Mouse (Mus musculus) heart, embryonic 10.5 days (tissue): ENCODE results near the gene Phldb2. TPM values are rescaled to one million over a fixed set of nuclear protein-coding genes. Genes with fewer than 3 reads are reported as not detected.

Experiments
- DNase-seq: peaks from one replicate; pipeline ENCODE4 v3.0.0-alpha.2; 2017; ENCODE audit warnings: low spot score
- H3K27ac ChIP-seq: fragments of 300-500 bp; sonication (generic); 2 replicates; pipeline ENCODE4 v1.5.1; 2016; ENCODE audit warnings: mild to moderate bottlenecking
- H3K27me3 ChIP-seq: fragments of 300-500 bp; sonication (generic); 2 replicates; pipeline ENCODE4 v1.6.1; 2016; ENCODE audit warnings: mild to moderate bottlenecking; ENCODE audit not compliant: poor library complexity, insufficient read depth, severe bottlenecking
- H3K36me3 ChIP-seq: fragments of 300-500 bp; sonication (generic); 2 replicates; pipeline ENCODE4 v1.6.1; 2016; ENCODE audit warnings: mild to moderate bottlenecking, moderate library complexity
- H3K4me1 ChIP-seq: fragments of 300-500 bp; sonication (generic); 2 replicates; pipeline ENCODE4 v1.6.1; 2016; ENCODE audit warnings: mild to moderate bottlenecking
- H3K4me3 ChIP-seq: fragments of 300-500 bp; sonication (generic); 2 replicates; pipeline ENCODE4 v1.5.1; 2016; ENCODE audit warnings: mild to moderate bottlenecking, moderate library complexity
- H3K9me3 ChIP-seq: fragments of 300-500 bp; sonication (generic); 2 replicates; pipeline ENCODE4 v1.6.1; 2016; ENCODE audit warnings: mild to moderate bottlenecking, moderate library complexity
- WGBS: fragments of 180-500 bp; shearing (Covaris S2); methylation state at CpG from one replicate; pipeline ENCODE4 v1.1.7; 2016; 5-methylcytosine and 5-hydroxymethylcytosine counted together
- polyA plus RNA-seq: library from polyadenylated mRNA; unstranded; fragments of >200 nt; fragmentation: Nextera tagmentation; extraction: Ambion mirVana; gene quantifications from 2 replicates; pipeline ENCODE4 v1.2.1, GENCODE M21; 2016

Gene Phldb2
- polyA plus RNA-seq, 1 experiment from 2014 or later = 45.8 TPM

DNA sequence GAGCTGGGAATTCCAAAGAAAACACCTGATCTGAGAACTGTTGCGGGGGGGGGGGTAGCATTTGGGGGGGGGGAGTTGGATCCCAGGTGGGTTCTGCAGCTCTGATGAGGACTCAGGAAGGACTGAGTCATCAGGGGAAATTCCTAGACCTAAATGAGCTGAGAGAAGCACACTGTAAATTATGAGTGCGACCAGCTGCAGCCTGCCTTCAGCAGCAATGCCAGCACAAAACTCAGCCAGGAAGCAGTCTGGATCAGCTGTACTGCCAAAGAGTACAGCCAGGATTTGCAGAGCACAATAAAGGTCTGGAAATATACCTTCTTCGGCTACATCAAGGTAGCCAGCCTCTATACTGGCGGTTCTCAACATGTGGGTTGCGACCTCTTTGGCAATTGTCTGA, 76.2 kb downstream of the Phldb2 start:
- H3K9me3 ChIP-seq = no peaks in the 10 kb centered on the region
- H3K27ac ChIP-seq = 0 out of 2 replicates have a peak overlapping the region, but pooled peaks have one; percentile 6
- no peak overlapping the region for H3K4me3 ChIP-seq
- no peak for DNase-seq
- 77% methylated on average over 5 of the region's 5 CpGs for WGBS
- H3K4me1 ChIP-seq = peaks cover 14% of the 10 kb centered on the region
- H3K27me3 ChIP-seq = no peaks in the 10 kb centered on the region
- H3K36me3 ChIP-seq = no peaks in the 10 kb centered on the region

DNA sequence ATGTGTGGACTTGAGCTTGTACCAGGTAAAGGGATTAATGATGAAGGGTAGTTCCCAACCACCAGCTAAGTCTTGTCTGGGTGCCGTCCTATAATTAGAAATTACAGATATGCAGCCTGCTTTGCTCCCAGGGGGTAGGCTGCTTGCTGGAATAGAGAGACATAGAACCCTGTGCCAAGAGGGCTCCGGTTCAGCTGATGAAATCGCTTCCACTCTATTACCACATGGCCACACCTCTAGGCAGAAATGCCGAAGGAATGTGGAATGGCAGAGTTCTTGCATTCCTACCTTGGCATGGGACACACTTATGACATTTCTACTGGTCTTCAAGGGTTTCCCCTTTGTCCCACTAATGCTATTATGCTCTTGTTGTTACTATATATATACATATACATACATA, 80.0 kb downstream of the Phldb2 start:
- H3K27me3 ChIP-seq = no peaks in the 10 kb centered on the region
- H3K36me3 ChIP-seq = no peaks in the 10 kb centered on the region
- peaks cover 10% of the 10 kb centered on the region for H3K4me1 ChIP-seq
- DNase-seq = no peak
- no peak overlapping the region for H3K4me3 ChIP-seq
- WGBS = 51% methylated on average over 4 of the region's 4 CpGs
- H3K27ac ChIP-seq = peak overlapping the region; percentile 16; the same call in 1 of the 2 replicates
- H3K9me3 ChIP-seq = no peaks in the 10 kb centered on the region

- Histone ChIP-seq H3K27me3 (no peaks in the 10 kb centered on the region), H3K27ac (peak overlapping the region; percentile 49; the same call in 1 of the 2 replicates), H3K9me3 (no peaks in the 10 kb centered on the region), H3K4me1 (peaks cover 10% of the 10 kb centered on the region), H3K4me3 (no peak overlapping the region), H3K36me3 (no peaks in the 10 kb centered on the region)
- 50% methylated on average over 10 of the region's 10 CpGs for WGBS
- no peak for DNase-seq
Observed at GRCm38 (mm10) chr16:45871286-45871976, 82.0 kb downstream of the Phldb2 start.

DNA sequence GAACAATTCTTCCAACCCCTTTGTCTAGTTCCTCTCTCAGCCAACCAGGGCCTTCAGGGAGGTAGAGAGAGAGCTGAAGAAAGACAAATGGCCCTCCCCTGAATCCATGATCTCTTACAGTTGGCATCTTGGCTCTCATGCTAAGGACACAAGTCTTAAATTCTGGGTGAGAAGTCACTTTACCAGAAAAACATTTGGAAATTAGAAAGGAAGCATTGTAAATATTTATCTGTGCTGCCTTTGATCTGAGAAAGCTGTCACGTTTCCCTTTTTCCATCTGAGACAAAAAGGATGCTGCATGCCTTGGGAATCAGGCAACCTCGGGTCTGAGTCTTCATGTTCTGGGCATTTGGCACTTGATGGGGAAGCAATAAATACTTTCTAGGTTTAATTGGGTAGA, 82.7 kb downstream of the Phldb2 start:
- H3K4me1 ChIP-seq = peaks cover 10% of the 10 kb centered on the region
- H3K36me3 ChIP-seq = no peaks in the 10 kb centered on the region
- no peak overlapping the region for H3K27ac ChIP-seq
- H3K27me3 ChIP-seq = no peaks in the 10 kb centered on the region
- no peak for DNase-seq
- whole genome bisulfite sequencing = 47% methylated on average over 2 of the region's 2 CpGs
- no peak overlapping the region for H3K4me3 ChIP-seq
- no peaks in the 10 kb centered on the region for H3K9me3 ChIP-seq

DNA sequence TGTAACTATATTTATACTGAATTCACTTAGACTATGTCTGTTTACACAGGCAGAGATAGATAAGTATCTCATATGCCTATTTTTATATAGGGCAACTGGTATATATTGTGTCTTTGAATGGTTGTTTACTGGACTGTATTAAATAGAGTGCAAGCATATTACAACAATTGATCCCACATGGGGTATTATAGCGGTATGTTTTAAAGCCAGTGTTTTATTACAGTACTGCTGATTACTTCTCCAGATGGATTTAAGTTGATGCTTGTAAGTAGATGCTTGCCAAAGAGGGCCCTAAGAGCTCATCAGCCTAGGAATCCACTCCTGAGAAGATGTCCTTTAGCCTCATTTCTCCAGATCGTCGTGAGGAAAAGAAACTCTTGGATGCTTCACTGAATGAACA, 84.4 kb downstream of the Phldb2 start:
- WGBS = 79% methylated on average over 3 of the region's 3 CpGs
- Histone ChIP-seq H3K4me1 (peaks cover 10% of the 10 kb centered on the region), H3K27ac (no peak overlapping the region), H3K27me3 (no peaks in the 10 kb centered on the region), H3K9me3 (no peaks in the 10 kb centered on the region), H3K4me3 (no peak overlapping the region), H3K36me3 (no peaks in the 10 kb centered on the region)
- no peak for DNase-seq

GRCm38 (mm10) chr16:45857277-45857863, 96.0 kb downstream of the Phldb2 start:
- no peaks in the 10 kb centered on the region for H3K27me3 ChIP-seq
- no peaks in the 10 kb centered on the region for H3K9me3 ChIP-seq
- H3K4me3 ChIP-seq = no peak overlapping the region
- no peak overlapping the region for H3K27ac ChIP-seq
- H3K36me3 ChIP-seq = no peaks in the 10 kb centered on the region
- DNase-seq = no peak
- H3K4me1 ChIP-seq = no peaks in the 10 kb centered on the region
- WGBS = 81% methylated on average over 5 of the region's 5 CpGs

- Histone ChIP-seq H3K4me3 (no peak overlapping the region), H3K9me3 (no peaks in the 10 kb centered on the region), H3K27ac (no peak overlapping the region), H3K36me3 (no peaks in the 10 kb centered on the region), H3K4me1 (no peaks in the 10 kb centered on the region), H3K27me3 (no peaks in the 10 kb centered on the region)
- 89% methylated on average over 10 of the region's 10 CpGs for WGBS
- no peak for DNase-seq
Observed at GRCm38 (mm10) chr16:45854499-45854898, 98.9 kb downstream of the Phldb2 start.

- no peak overlapping the region for H3K4me3 ChIP-seq
- 34% methylated on average over 4 of the region's 4 CpGs for WGBS
Observed at GRCm38 (mm10) chr16:45849045-45849444, 104.4 kb downstream of the Phldb2 start.

GRCm38 (mm10) chr16:45844875-45845274, 108.5 kb downstream of the Phldb2 start:
- DNase-seq = no peak
- WGBS = 15% methylated on average over 10 of the region's 10 CpGs

More at GRCm38 (mm10) chr16:45849045-45849444, 104.4 kb downstream of the Phldb2 start:
- DNase-seq = no peak
- no peaks in the 10 kb centered on the region for H3K9me3 ChIP-seq
- no peaks in the 10 kb centered on the region for H3K27me3 ChIP-seq
- no peaks in the 10 kb centered on the region for H3K36me3 ChIP-seq
- no peaks in the 10 kb centered on the region; the same call in 1 of the 2 replicates for H3K4me1 ChIP-seq
- no peak overlapping the region for H3K27ac ChIP-seq

GRCm38 (mm10) chr16:45844049-45844780, 109.2 kb downstream of the Phldb2 start:
- H3K27me3 ChIP-seq = no peaks in the 10 kb centered on the region
- DNase-seq = peak; percentile 88

More at GRCm38 (mm10) chr16:45844875-45845274, 108.5 kb downstream of the Phldb2 start:
- H3K27ac ChIP-seq = peak overlapping the region; percentile 93; the same call in 1 of the 2 replicates
- no peaks in the 10 kb centered on the region for H3K9me3 ChIP-seq
- H3K4me3 ChIP-seq = peak overlapping the region; percentile 74
- H3K27me3 ChIP-seq = no peaks in the 10 kb centered on the region
- H3K36me3 ChIP-seq = no peaks in the 10 kb centered on the region
- peaks cover 17% of the 10 kb centered on the region for H3K4me1 ChIP-seq

GRCm38 (mm10) chr16:45843351-45843891, 110.0 kb downstream of the Phldb2 start:
- no peaks in the 10 kb centered on the region for H3K36me3 ChIP-seq
- H3K27ac ChIP-seq = peak overlapping the region; percentile 93
- peaks cover 28% of the 10 kb centered on the region for H3K4me1 ChIP-seq
- peak overlapping the region; percentile 74 for H3K4me3 ChIP-seq
- H3K27me3 ChIP-seq = no peaks in the 10 kb centered on the region
- DNase-seq = peak; percentile 76
- under 1% methylated on average over 16 of the region's 16 CpGs for WGBS
- no peaks in the 10 kb centered on the region for H3K9me3 ChIP-seq

More at GRCm38 (mm10) chr16:45844049-45844780, 109.2 kb downstream of the Phldb2 start:
- H3K27ac ChIP-seq = peak overlapping the region; percentile 93
- no peaks in the 10 kb centered on the region for H3K9me3 ChIP-seq
- under 1% methylated on average over 45 of the region's 45 CpGs for WGBS
- H3K36me3 ChIP-seq = no peaks in the 10 kb centered on the region
- peak overlapping the region; percentile 74 for H3K4me3 ChIP-seq
- peaks cover 20% of the 10 kb centered on the region for H3K4me1 ChIP-seq

DNA sequence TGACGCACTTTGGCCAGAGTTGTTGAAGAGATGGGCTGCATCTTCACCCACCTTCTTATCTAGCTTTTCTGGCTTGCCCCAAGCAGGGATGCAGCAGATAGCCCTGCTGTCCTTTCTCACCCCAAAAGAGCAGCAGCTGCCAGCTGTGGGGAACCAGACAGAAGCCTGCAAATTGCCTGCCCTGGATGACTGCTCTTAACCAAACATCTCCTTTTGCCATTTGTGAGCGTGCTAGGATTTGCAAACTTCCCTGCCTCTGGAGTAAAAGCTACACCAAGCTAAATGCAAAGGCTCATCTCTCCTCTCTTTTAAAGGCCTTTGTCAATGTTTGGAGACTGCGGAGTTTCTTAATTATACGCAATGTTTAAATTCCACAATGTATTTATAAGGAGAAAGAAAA, 111.0 kb downstream of the Phldb2 start:
- DNase-seq = no peak
- 50% methylated on average over 4 of the region's 4 CpGs for WGBS
- Histone ChIP-seq H3K4me1 (peaks cover 38% of the 10 kb centered on the region), H3K9me3 (no peaks in the 10 kb centered on the region), H3K36me3 (no peaks in the 10 kb centered on the region), H3K27ac (peak overlapping the region; percentile 93; the same call in 1 of the 2 replicates), H3K27me3 (no peaks in the 10 kb centered on the region), H3K4me3 (peak overlapping the region; percentile 74)
